Mouse (Mus musculus): ENCODE measurements around the gene Bola1. TPM values are rescaled to one million over a fixed set of nuclear protein-coding genes. Genes with fewer than 3 reads are reported as not detected.

Bola1 gene
- polyA plus RNA-seq, 1 experiment from 2014 or later: 56.1 TPM

GRCm38 (mm10) chr3:96230404-96230803, 10.9 kb upstream of the Bola1 start:
- H3K27me3 ChIP-seq (ENCODE audit: control insufficient read depth, insufficient read depth, low read length): no peaks in the 10 kb centered on the region
- H3K9me3 ChIP-seq (ENCODE audit: control insufficient read depth, low read length): no peaks in the 10 kb centered on the region
- no peaks in the 10 kb centered on the region for H3K36me3 ChIP-seq (ENCODE audit: control insufficient read depth, insufficient read depth, low read length)
- H3K9ac ChIP-seq (ENCODE audit: low read length): no peak overlapping the region
- WGBS: 61% methylated on average over 2 of the region's 2 CpGs
- no peak overlapping the region for H3K4me3 ChIP-seq (ENCODE audit: control insufficient read depth in 1 of 2, insufficient read depth in 1 of 2, low read depth in 1 of 2, low read length in 2 of 2)
- H3K27ac ChIP-seq (replicated peaks in 1 of 2; ENCODE audit: control insufficient read depth in 1 of 2, insufficient read depth in 1 of 2, low read depth in 2 of 2, low read length in 2 of 2): no peak overlapping the region
- H3K4me2 ChIP-seq (ENCODE audit: low read length): no peak overlapping the region
- no peak for ATAC-seq (ENCODE audit: insufficient number of reproducible peaks, insufficient read depth, low FRiP score, low read depth)
- 0 out of 4 replicates have a peak, but pooled peaks cover 0 to 2% of the 10 kb centered on the region in 2 experiments for H3K4me1 ChIP-seq (ENCODE audit: control insufficient read depth in 2 of 2, insufficient read depth in 2 of 2, low read length in 2 of 2)

GRCm38 (mm10) chr3:96228828-96229227, 9.3 kb upstream of the Bola1 start:
- no peak overlapping the region for H3K4me3 ChIP-seq (ENCODE audit: control insufficient read depth in 1 of 2, insufficient read depth in 1 of 2, low read depth in 1 of 2, low read length in 2 of 2)
- H3K4me2 ChIP-seq (ENCODE audit: low read length): no peak overlapping the region
- no peak overlapping the region for H3K27ac ChIP-seq (replicated peaks in 1 of 2; ENCODE audit: control insufficient read depth in 1 of 2, insufficient read depth in 1 of 2, low read depth in 2 of 2, low read length in 2 of 2)
- no peak overlapping the region for H3K9ac ChIP-seq (ENCODE audit: low read length)
- ATAC-seq (ENCODE audit: insufficient number of reproducible peaks, insufficient read depth, low FRiP score, low read depth): no peak
- no peaks in the 10 kb centered on the region for H3K27me3 ChIP-seq (ENCODE audit: control insufficient read depth, insufficient read depth, low read length)
- no peaks in the 10 kb centered on the region for H3K9me3 ChIP-seq (ENCODE audit: control insufficient read depth, low read length)
- no peaks in the 10 kb centered on the region for H3K36me3 ChIP-seq (ENCODE audit: control insufficient read depth, insufficient read depth, low read length)
- WGBS: 52% methylated on average over 2 of the region's 2 CpGs
- 0 out of 4 replicates have a peak, but pooled peaks cover 0 to 2% of the 10 kb centered on the region in 2 experiments for H3K4me1 ChIP-seq (ENCODE audit: control insufficient read depth in 2 of 2, insufficient read depth in 2 of 2, low read length in 2 of 2)

- no peaks in the 10 kb centered on the region for H3K27me3 ChIP-seq (ENCODE audit: control insufficient read depth, insufficient read depth, low read length)
- H3K9ac ChIP-seq (ENCODE audit: low read length): no peak overlapping the region
- H3K4me1 ChIP-seq (ENCODE audit: control insufficient read depth in 2 of 2, insufficient read depth in 2 of 2, low read length in 2 of 2): peaks cover 4 to 17% of the 10 kb centered on the region in 2 experiments
- 65% methylated on average over 8 of the region's 8 CpGs for WGBS
- H3K9me3 ChIP-seq (ENCODE audit: control insufficient read depth, low read length): no peaks in the 10 kb centered on the region
- H3K27ac ChIP-seq (replicated peaks in 1 of 2; ENCODE audit: control insufficient read depth in 1 of 2, insufficient read depth in 1 of 2, low read depth in 2 of 2, low read length in 2 of 2): no peak overlapping the region
- H3K36me3 ChIP-seq (ENCODE audit: control insufficient read depth, insufficient read depth, low read length): no peaks in the 10 kb centered on the region
- no peak overlapping the region for H3K4me2 ChIP-seq (ENCODE audit: low read length)
- H3K4me3 ChIP-seq (ENCODE audit: control insufficient read depth in 1 of 2, insufficient read depth in 1 of 2, low read depth in 1 of 2, low read length in 2 of 2): no peak overlapping the region
- ATAC-seq (ENCODE audit: insufficient number of reproducible peaks, insufficient read depth, low FRiP score, low read depth): no peak
Measured at GRCm38 (mm10) chr3:96226695-96227648, 7.5 kb upstream of the Bola1 start.

- H3K9me3 ChIP-seq (ENCODE audit: control insufficient read depth, low read length): no peaks in the 10 kb centered on the region
- H3K27ac ChIP-seq (replicated peaks in 1 of 2; ENCODE audit: control insufficient read depth in 1 of 2, insufficient read depth in 1 of 2, low read depth in 2 of 2, low read length in 2 of 2): no peak overlapping the region
- WGBS: 24% methylated on average over 2 of the region's 2 CpGs
- H3K4me2 ChIP-seq (ENCODE audit: low read length): no peak overlapping the region
- no peak for ATAC-seq (ENCODE audit: insufficient number of reproducible peaks, insufficient read depth, low FRiP score, low read depth)
- no peaks in the 10 kb centered on the region for H3K36me3 ChIP-seq (ENCODE audit: control insufficient read depth, insufficient read depth, low read length)
- peaks cover 9 to 24% of the 10 kb centered on the region in 2 experiments for H3K4me1 ChIP-seq (ENCODE audit: control insufficient read depth in 2 of 2, insufficient read depth in 2 of 2, low read length in 2 of 2)
- no peaks in the 10 kb centered on the region for H3K27me3 ChIP-seq (ENCODE audit: control insufficient read depth, insufficient read depth, low read length)
- H3K4me3 ChIP-seq (ENCODE audit: control insufficient read depth in 1 of 2, insufficient read depth in 1 of 2, low read depth in 1 of 2, low read length in 2 of 2): no peak overlapping the region
- peak overlapping the region; percentile 41; the same call in 1 of the 2 replicates for H3K9ac ChIP-seq (ENCODE audit: low read length)
Measured at GRCm38 (mm10) chr3:96225421-96225820, 5.9 kb upstream of the Bola1 start.

GRCm38 (mm10) chr3:96222774-96223173, 3.3 kb upstream of the Bola1 start:
- no peak for ATAC-seq (ENCODE audit: insufficient number of reproducible peaks, insufficient read depth, low FRiP score, low read depth)
- WGBS: 92% methylated on average over 4 of the region's 4 CpGs
- H3K27ac ChIP-seq (replicated peaks in 1 of 2; ENCODE audit: control insufficient read depth in 1 of 2, insufficient read depth in 1 of 2, low read depth in 2 of 2, low read length in 2 of 2): no peak overlapping the region
- H3K4me2 ChIP-seq (ENCODE audit: low read length): peak overlapping the region; percentile 76
- no peaks in the 10 kb centered on the region for H3K36me3 ChIP-seq (ENCODE audit: control insufficient read depth, insufficient read depth, low read length)
- no peak overlapping the region for H3K4me3 ChIP-seq (ENCODE audit: control insufficient read depth in 1 of 2, insufficient read depth in 1 of 2, low read depth in 1 of 2, low read length in 2 of 2)
- H3K4me1 ChIP-seq (ENCODE audit: control insufficient read depth in 2 of 2, insufficient read depth in 2 of 2, low read length in 2 of 2): peaks cover 9 to 30% of the 10 kb centered on the region in 2 experiments
- H3K9ac ChIP-seq (ENCODE audit: low read length): no peak overlapping the region
- H3K9me3 ChIP-seq (ENCODE audit: control insufficient read depth, low read length): no peaks in the 10 kb centered on the region
- H3K27me3 ChIP-seq (ENCODE audit: control insufficient read depth, insufficient read depth, low read length): no peaks in the 10 kb centered on the region

GRCm38 (mm10) chr3:96221640-96222038, 2.1 kb upstream of the Bola1 start:
- H3K4me2 ChIP-seq (ENCODE audit: low read length): peak overlapping the region; percentile 76
- no peaks in the 10 kb centered on the region for H3K9me3 ChIP-seq (ENCODE audit: control insufficient read depth, low read length)
- no peak for ATAC-seq (ENCODE audit: insufficient number of reproducible peaks, insufficient read depth, low FRiP score, low read depth)
- peaks cover 9 to 30% of the 10 kb centered on the region in 2 experiments for H3K4me1 ChIP-seq (ENCODE audit: control insufficient read depth in 2 of 2, insufficient read depth in 2 of 2, low read length in 2 of 2)
- H3K27me3 ChIP-seq (ENCODE audit: control insufficient read depth, insufficient read depth, low read length): no peaks in the 10 kb centered on the region
- 33% methylated on average over 9 of the region's 9 CpGs for WGBS
- H3K9ac ChIP-seq (ENCODE audit: low read length): peak overlapping the region; percentile 93
- H3K27ac ChIP-seq (replicated peaks in 1 of 2; ENCODE audit: control insufficient read depth in 1 of 2, insufficient read depth in 1 of 2, low read depth in 2 of 2, low read length in 2 of 2): peak overlapping the region; percentile 95 to 100
- H3K36me3 ChIP-seq (ENCODE audit: control insufficient read depth, insufficient read depth, low read length): no peaks in the 10 kb centered on the region
- peak overlapping the region; percentile 60 to 72 for H3K4me3 ChIP-seq (ENCODE audit: control insufficient read depth in 1 of 2, insufficient read depth in 1 of 2, low read depth in 1 of 2, low read length in 2 of 2)

- peak; percentile 86 for ATAC-seq (ENCODE audit: insufficient number of reproducible peaks, insufficient read depth, low FRiP score, low read depth)
- H3K4me1 ChIP-seq (ENCODE audit: control insufficient read depth in 2 of 2, insufficient read depth in 2 of 2, low read length in 2 of 2): peaks cover 9 to 30% of the 10 kb centered on the region in 2 experiments
- no peaks in the 10 kb centered on the region for H3K9me3 ChIP-seq (ENCODE audit: control insufficient read depth, low read length)
- no peaks in the 10 kb centered on the region for H3K27me3 ChIP-seq (ENCODE audit: control insufficient read depth, insufficient read depth, low read length)
- WGBS: 1% methylated on average over 43 of the region's 43 CpGs
- H3K4me3 ChIP-seq (ENCODE audit: control insufficient read depth in 1 of 2, insufficient read depth in 1 of 2, low read depth in 1 of 2, low read length in 2 of 2): peak within 1 kb of the TSS; percentile 60 to 72
- H3K4me2 ChIP-seq (ENCODE audit: low read length): peak within 1 kb of the TSS; percentile 76
- no peaks in the 10 kb centered on the region for H3K36me3 ChIP-seq (ENCODE audit: control insufficient read depth, insufficient read depth, low read length)
- peak within 1 kb of the TSS; percentile 93 for H3K9ac ChIP-seq (ENCODE audit: low read length)
- H3K27ac ChIP-seq (replicated peaks in 1 of 2; ENCODE audit: control insufficient read depth in 1 of 2, insufficient read depth in 1 of 2, low read depth in 2 of 2, low read length in 2 of 2): peak within 1 kb of the TSS; percentile 95 to 100
Measured at GRCm38 (mm10) chr3:96220765-96221639, 1.5 kb upstream of the Bola1 start, which contains the start of the genes Hist2h2ac and Hist2h2be. TSS of gene Hist2h2ac (minus strand) at chr3:96220880. TSS of gene Hist2h2be (plus strand) at chr3:96221119.
